In the genomic region with DNA sequence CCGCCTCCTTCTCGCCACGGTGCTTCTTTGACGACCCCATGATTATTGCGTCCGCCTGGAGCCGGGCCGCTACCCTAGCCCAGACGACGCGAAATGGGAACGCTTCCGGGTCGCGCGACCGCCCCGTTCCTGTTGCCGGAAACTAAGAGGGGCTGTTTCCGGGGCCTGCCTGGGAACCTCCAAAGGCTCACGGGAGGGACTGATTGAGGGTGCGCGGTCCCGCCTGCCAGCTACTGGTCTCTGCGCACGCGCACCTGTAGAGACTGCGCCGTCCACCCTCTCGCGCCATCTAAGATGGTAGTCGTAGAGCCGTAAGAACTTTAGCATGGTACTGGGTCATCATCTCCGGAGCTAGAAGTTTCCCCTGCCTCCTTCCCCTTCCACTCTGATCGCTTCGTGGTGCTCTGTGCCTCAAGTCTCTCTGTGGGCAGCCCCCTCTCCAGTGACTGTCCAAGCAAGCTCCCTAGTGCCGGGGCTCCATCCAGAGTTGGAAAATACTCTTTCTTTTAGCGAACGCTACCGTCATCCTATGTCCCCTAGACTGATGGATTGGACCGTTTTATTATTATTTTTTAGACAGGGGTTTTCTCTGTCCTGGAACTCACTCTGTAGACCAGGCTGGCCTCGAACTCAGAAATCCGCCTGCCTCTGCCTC, we compare ENCODE assay signal across 8 mouse cellular contexts. TPM values are rescaled to one million over a fixed set of nuclear protein-coding genes. Genes with fewer than 3 reads are reported as not detected.
DNase-seq lines count a peak whose midpoint lies in the region; ATAC-seq and TF ChIP-seq lines count a peak whose summit lies in the region.

Gene Sart1, minus strand, starts transcription at position 116 of the 655 bp plus-strand sequence.

- peak; percentile 98 for TF ChIP-seq POLR2A in heart, adult 2 months (IDR thresholded peaks at IDR 0.05; ENCODE audit: insufficient read depth, low read depth, low read length)

- DNase-seq in 3T3-L1 (ENCODE audit: low read depth, low spot score): peak; percentile 98
- peak; percentile 86 to 90 for DNase-seq in adrenal gland, postnatal 4 days (ENCODE audit: low spot score in 2 of 2)
- peak; percentile 99 for DNase-seq in embryonic facial prominence, embryonic 14.5 days (ENCODE audit: low spot score)
- peak; percentile 94 to 97 for DNase-seq in heart, adult 2 months
- DNase-seq in kidney, adult 8-10 months: peak; percentile 96 to 97
- peak; percentile 85 to 96 for DNase-seq in spleen, postnatal 10 days (ENCODE audit: low spot score in 2 of 2)

- 4% methylated on average over 27 of the region's 43 CpGs for WGBS in embryonic facial prominence, embryonic 14.5 days
- 1% methylated on average over 43 of the region's 43 CpGs for WGBS in heart, adult 2 months
- 2% methylated on average over 43 of the region's 43 CpGs for WGBS in limb, embryonic 13.5 days
- WGBS in midbrain, embryonic 16.5 days: 3% methylated on average over 43 of the region's 43 CpGs

- H3K79me2 ChIP-seq in heart, adult 2 months (replicated peaks; ENCODE audit: control insufficient read depth, insufficient read depth, low read length): peaks cover 3% of the 10 kb centered on the region

- intact Hi-C loops in heart, adult 2 months (cut with DNase I): loop anchor here (1.0 to 10.0 kb wide), 4 partner anchors 22 to 296 kb away; partner anchors contain the start of genes AI837181, Drap1, Eif1ad and Map3k11

- H3K36me3 ChIP-seq in embryonic facial prominence, embryonic 14.5 days (ENCODE audit: control insufficient read depth, insufficient read depth, low read length): peaks cover 21% of the 10 kb centered on the region
- H3K36me3 ChIP-seq in heart, adult 2 months (ENCODE audit: control insufficient read depth, insufficient read depth, low read length): peaks cover 3% of the 10 kb centered on the region; the same call in 1 of the 2 replicates
- H3K36me3 ChIP-seq in limb, embryonic 13.5 days: peaks cover 31% of the 10 kb centered on the region
- H3K36me3 ChIP-seq in midbrain, embryonic 16.5 days (ENCODE audit: control insufficient read depth, insufficient read depth, low read length): peaks cover 8% of the 10 kb centered on the region

- ATAC-seq in embryonic facial prominence, embryonic 14.5 days (ENCODE audit: low read depth): peak; percentile 97
- peak; percentile 95 for ATAC-seq in limb, embryonic 13.5 days (ENCODE audit: low FRiP score, low read depth)
- peak; percentile 96 for ATAC-seq in midbrain, embryonic 16.5 days

- H3K4me1 ChIP-seq in embryonic facial prominence, embryonic 14.5 days (ENCODE audit: control insufficient read depth, insufficient read depth, low read length): peaks cover 18% of the 10 kb centered on the region
- peaks cover 5% of the 10 kb centered on the region for H3K4me1 ChIP-seq in heart, adult 2 months (ENCODE audit: control insufficient read depth, insufficient read depth, low read length)
- peaks cover 40% of the 10 kb centered on the region for H3K4me1 ChIP-seq in limb, embryonic 13.5 days
- peaks cover 28% of the 10 kb centered on the region for H3K4me1 ChIP-seq in midbrain, embryonic 16.5 days (ENCODE audit: control insufficient read depth, insufficient read depth, low read length)

- TF ChIP-seq CTCF in heart, adult 2 months (IDR thresholded peaks at IDR 0.05): no peak

- peak within 1 kb of the TSS; percentile 84 for H3K27ac ChIP-seq in embryonic facial prominence, embryonic 14.5 days (replicated peaks; ENCODE audit: low read depth, low read length)
- H3K27ac ChIP-seq in heart, adult 2 months: peak within 1 kb of the TSS; percentile 90
- peak within 1 kb of the TSS; percentile 88 for H3K27ac ChIP-seq in limb, embryonic 13.5 days
- peak within 1 kb of the TSS; percentile 82 for H3K27ac ChIP-seq in midbrain, embryonic 16.5 days (ENCODE audit: low read length)

- peak within 1 kb of the TSS; percentile 91 for H3K9ac ChIP-seq in embryonic facial prominence, embryonic 14.5 days (ENCODE audit: low read depth, low read length)
- H3K9ac ChIP-seq in heart, adult 2 months (ENCODE audit: low read depth, low read length): peak within 1 kb of the TSS; percentile 97
- peak within 1 kb of the TSS; percentile 94 for H3K9ac ChIP-seq in limb, embryonic 13.5 days
- peak within 1 kb of the TSS; percentile 81 for H3K9ac ChIP-seq in midbrain, embryonic 16.5 days (ENCODE audit: low read depth, low read length)

- H3K4me2 ChIP-seq in embryonic facial prominence, embryonic 14.5 days (ENCODE audit: low read depth, low read length): peak within 1 kb of the TSS; percentile 79
- peak within 1 kb of the TSS; percentile 95 for H3K4me2 ChIP-seq in limb, embryonic 13.5 days (replicated peaks)
- peak within 1 kb of the TSS; percentile 74 for H3K4me2 ChIP-seq in midbrain, embryonic 16.5 days (ENCODE audit: low read length)

- H3K4me3 ChIP-seq in embryonic facial prominence, embryonic 14.5 days (ENCODE audit: low read depth, low read length): peak within 1 kb of the TSS; percentile 92
- H3K4me3 ChIP-seq in heart, adult 2 months: peak within 1 kb of the TSS; percentile 99
- peak within 1 kb of the TSS; percentile 100 for H3K4me3 ChIP-seq in limb, embryonic 13.5 days
- peak within 1 kb of the TSS; percentile 71 for H3K4me3 ChIP-seq in midbrain, embryonic 16.5 days (ENCODE audit: low read depth, low read length)

- H3K27me3 ChIP-seq in embryonic facial prominence, embryonic 14.5 days (replicated peaks; ENCODE audit: control insufficient read depth, insufficient read depth, low read length): peaks cover 4% of the 10 kb centered on the region
- no peaks in the 10 kb centered on the region for H3K27me3 ChIP-seq in heart, adult 2 months (ENCODE audit: control insufficient read depth, insufficient read depth, low read length)
- peaks cover under 1% of the 10 kb centered on the region; the same call in 1 of the 2 replicates for H3K27me3 ChIP-seq in limb, embryonic 13.5 days
- H3K27me3 ChIP-seq in midbrain, embryonic 16.5 days (ENCODE audit: control insufficient read depth, insufficient read depth, low read depth, low read length): no peaks in the 10 kb centered on the region

- TF ChIP-seq EP300 in heart, adult 2 months (IDR thresholded peaks at IDR 0.05; ENCODE audit: insufficient read depth, low read depth, low read length): no peak

- no peaks in the 10 kb centered on the region for H3K9me3 ChIP-seq in embryonic facial prominence, embryonic 14.5 days (ENCODE audit: control insufficient read depth, low read length)
- no peaks in the 10 kb centered on the region for H3K9me3 ChIP-seq in limb, embryonic 13.5 days
- H3K9me3 ChIP-seq in midbrain, embryonic 16.5 days (replicated peaks; ENCODE audit: control insufficient read depth, low read length, poor library complexity, severe bottlenecking): no peaks in the 10 kb centered on the region

RNA-seq across cellular contexts. Expression of gene Sart1, which starts in this region (rescaled TPM):
- total RNA-seq in adrenal gland, postnatal 4 days (2021): 100 to 1,000 TPM in 1 of 2 experiments, 10 to 100 TPM in 1; 98.7 to 123 TPM
- polyA plus RNA-seq in embryonic facial prominence, embryonic 14.5 days (2014; fragmentation: Nextera tagmentation; extraction: Ambion mirVana): 50.3 and 65.9 TPM in 2 replicates
- total RNA-seq in heart, adult 2 months (2021): 10 to 100 TPM; 47.3 to 51.8 TPM
- polyA plus RNA-seq in heart, adult 2 months (2012; rRNA removed): 10.6 and 22.1 TPM in 2 replicates
- 81.8 and 84.8 TPM in 2 replicates for polyA plus RNA-seq in limb, embryonic 13.5 days (2015; fragmentation: Nextera tagmentation; extraction: Ambion mirVana)
- 67.7 and 68.5 TPM in 2 replicates for polyA plus RNA-seq in midbrain, embryonic 16.5 days (2015; fragmentation: Nextera tagmentation; extraction: Ambion mirVana)

Comparison
In these comparisons a context has a peak if more than half of its experiments do, and no peak if none do; other contexts are left out.
1. Peak in every context shown above with its lines: DNase-seq, ATAC-seq, H3K4me3 ChIP-seq and H3K27ac ChIP-seq.